Mouse (Mus musculus): Measurements from ENCODE around the gene Plekhh3.
"Not testable (repeated sequence)": the region's sequence is repeated elsewhere in the genome, so short reads cannot be mapped to it uniquely, and the experiment has no call there.

Plekhh3 gene

DNA sequence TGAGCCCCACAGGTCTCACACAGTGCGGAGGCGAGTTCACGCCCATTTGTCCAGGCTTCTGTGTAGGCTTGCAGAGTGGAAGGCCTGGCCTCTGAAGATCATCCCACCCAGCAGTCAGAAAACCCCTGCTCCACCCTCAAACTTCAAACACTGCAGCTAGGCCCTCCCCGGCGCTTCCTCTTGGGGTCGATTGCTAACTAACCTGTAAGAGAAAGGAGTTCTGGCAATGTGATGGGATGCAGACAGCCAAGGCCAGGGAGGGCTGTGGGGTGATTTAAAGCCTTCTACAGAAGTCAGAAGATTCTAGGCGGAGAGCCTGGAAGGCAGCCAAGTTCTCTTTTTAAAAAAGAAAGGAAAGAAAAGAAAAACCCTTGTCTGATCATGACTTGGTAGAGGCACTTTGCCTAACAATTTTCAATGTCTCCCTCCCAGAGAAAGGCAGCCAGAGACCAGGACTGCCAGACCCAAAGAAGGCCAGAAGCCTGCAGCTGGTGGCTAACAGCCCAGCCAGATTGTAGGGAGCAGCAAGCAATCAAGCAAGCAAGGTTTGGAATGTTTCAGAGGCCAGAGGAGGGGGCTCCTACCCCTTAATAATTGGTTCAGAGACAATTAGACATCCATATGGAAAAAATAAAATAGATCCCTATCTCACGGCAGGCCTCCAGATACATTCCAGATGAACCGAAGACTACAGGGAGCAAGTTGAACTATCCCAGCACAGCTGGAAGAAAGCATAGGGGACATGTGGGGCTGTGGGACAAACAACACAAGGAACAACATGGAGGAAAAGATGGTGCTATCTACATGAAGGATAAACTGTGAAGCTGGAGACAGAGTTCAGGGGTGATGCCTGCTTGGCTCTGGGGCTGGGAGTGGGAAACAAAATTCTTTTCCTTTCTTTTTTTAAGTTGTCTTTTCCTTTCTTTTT lies 21.7 kb downstream of the Plekhh3 start:
- DNase-seq (ENCODE audit: low read depth), result no peak

DNA sequence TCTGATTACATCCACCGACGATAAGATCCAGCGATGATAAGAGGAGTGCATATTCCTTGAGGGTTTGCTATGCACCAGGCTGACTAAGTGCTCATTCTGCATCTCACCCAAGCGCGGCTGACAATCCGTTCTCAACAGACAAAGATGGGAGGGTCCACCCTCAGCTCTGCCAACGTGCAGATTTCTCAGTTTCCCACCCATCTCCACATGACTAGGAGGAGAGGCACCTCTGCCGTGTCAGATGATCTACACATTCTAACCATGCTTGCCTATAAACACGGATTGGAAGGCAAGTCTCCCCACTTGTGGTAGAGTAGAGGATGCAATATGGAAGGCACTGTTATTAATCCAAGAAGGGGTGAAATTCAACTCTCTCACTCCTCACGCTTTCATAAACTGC lies 22.4 kb downstream of the Plekhh3 start:
- DNase-seq (ENCODE audit: low read depth), result no peak

DNA sequence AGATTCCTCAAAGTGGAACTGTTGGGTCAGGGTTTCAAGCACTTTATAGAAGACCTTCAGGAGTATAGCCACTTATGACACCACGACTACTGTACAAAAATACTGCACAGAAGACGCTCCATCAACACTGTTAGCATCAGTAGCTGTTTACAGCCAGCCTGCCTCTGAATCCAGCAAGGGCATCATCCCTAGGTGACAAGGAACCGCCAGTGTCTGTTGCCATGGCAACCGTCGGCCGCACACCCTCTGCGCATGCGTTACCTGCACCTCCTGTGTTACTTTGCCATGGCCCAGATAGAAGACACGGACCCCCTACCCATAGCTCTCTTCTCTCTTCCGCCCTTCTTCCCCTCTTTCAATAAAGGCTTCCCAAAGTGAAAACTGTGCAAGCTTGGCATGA lies 24.8 kb downstream of the Plekhh3 start:
- DNase-seq (ENCODE audit: low read depth), result no peak

DNA sequence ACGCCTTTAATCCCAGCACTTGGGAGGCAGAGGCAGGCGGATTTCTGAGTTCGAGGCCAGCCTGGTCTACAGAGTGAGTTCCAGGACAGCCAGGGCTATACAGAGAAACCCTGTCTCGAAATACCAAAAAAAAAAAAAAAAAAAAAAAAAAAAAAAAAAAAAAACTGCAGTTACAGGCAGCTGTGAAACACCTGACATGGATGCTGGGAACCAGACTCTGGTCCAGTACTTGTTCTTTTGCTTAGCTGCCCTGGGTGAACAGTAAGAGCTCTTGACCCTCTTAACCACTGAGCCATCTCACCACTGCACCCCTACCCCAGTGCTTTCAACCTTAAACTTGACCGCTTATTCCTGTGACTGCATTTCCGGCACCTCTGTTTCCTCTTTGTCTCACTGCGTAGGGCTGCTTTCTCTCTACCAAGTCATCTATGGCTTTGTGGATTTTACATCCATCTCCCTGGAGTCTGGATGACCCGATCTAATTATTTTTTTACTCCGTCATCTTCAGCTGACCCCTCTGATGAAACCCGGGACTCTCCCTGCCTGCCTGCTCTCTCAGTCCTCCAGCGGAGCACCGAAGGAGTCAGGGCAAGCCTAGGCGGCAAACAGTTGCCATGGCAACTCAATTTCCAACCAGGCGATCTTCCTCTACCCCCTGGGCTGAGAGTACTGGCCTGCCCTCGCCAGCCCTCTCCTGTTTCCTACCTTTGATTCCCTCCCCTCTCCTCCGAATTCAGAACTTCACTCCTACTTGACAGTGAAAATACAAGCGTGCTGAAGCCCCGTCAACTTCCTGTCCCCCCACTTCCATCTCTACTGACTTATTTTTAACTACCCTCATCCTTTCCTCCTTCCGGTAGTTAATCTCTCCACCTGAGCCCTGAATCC lies 27.6 kb downstream of the Plekhh3 start:
- DNase-seq (ENCODE audit: low read depth), result peak; percentile 86

DNA sequence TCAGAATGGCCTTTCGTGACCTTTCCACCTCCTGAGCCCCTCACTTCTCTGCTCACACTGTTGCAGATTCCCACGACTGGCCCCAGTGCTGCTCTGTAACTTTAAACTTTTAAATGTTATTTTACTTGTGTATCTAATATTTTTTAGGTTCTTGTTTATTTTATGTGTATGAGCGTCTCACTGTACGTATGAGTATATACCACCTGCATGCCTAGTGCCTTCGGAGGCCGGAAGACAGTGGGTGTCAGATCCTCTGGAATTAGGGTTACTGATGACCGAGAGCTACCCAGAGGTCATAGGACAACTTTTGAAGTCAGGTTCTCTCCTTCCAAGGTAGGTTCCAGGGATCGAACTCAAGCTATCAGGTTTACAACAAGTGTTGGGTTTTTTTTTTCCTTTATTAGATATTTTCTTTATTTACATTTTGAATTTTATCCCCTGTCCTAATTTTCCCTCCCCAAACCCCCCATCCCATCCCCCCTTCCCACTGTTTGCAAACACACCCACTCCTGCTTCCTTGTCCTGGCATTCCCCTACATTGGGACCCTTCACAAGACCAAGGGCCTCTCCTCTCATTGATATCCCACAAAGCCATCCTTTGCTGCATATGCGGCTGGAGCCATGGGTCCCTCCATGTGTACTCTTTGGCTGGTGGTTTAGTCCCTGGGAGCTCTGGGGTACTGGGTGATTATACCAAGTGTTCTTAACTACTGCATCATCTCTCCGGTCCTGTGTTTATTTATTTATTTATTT lies 28.8 kb downstream of the Plekhh3 start:
- no peak for DNase-seq (ENCODE audit: low read depth)

DNA sequence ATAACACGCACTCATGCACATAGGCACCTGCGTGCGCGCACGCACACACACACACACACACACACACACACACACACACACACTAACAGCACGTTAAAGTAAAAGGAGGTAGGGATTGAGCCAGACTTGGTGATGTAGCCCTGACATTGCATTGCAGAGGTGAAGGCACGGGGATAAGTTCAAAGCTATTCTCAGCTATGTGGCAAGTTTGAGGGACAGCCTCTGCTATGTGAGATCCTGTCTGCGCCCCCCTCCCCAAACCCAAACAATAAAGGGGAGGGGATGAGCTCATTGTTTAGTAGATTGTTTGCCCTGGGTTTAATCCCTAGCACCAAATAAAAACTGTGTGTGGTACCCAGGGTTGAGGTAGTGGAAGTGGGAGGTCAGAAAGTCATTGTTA lies 30.1 kb downstream of the Plekhh3 start:
- no peak for DNase-seq (ENCODE audit: low read depth)

DNA sequence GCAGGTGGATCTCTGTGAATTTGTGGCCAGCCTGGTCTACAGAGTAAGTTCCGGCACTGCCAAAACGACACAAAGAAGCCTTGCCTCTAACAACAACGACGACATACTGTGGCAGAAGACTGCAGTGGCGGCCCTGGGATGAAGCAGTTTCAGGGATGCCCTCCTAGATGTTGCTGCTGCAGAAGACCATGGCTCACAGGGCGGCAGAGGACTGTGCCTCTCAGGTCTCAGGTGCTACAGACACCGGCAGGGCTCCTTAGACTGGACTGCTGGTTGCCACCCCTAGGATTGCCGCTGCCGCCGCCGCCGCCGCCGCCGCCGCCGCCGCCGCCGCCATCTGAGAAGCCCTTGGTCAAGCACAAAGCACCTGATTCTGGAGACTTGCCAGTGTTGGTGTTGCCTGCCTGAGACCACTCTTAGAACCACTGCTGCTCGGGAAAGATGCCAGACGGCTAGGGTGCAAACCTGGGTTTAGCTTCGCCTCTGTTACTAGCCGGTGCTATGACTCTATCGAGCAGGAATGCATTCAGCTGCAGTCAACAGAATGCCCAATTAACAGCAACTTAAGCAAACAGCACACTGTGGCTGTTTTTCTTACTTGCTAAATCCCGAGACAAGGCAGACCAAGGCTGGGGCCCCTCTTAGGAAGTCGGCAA lies 30.9 kb downstream of the Plekhh3 start:
- no peak for DNase-seq (ENCODE audit: low read depth)

DNA sequence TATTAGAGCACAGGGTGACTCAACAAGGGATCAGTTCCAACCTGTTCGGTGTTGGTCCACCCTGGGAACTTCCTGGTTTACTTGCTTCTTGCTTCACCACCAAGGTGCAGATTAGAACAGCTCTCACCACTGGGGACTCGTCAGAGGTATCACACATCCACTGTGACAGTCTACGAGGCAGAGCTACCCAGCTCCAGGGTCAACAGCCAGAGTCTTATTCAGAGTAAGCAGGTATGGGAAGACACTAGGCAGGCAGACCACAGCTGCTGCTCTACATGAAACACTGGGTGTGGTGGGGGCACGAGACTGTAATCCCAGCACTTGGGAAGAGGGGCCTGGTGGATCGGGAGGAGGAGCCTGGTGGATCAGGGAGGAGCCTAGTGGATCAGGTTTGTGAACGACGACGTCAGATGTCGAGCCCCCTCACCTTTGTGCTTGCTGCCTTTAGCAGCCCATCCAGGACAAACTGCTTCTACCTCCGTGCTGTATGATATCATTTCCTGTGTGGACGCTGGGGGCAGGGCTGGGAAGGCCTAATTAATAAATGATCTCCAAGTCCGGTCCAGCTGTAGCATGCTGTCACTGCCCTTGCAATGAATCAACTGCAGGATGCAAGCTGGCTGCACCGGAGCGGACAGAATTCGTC lies 32.5 kb downstream of the Plekhh3 start:
- no peak for DNase-seq (ENCODE audit: low read depth)

DNA sequence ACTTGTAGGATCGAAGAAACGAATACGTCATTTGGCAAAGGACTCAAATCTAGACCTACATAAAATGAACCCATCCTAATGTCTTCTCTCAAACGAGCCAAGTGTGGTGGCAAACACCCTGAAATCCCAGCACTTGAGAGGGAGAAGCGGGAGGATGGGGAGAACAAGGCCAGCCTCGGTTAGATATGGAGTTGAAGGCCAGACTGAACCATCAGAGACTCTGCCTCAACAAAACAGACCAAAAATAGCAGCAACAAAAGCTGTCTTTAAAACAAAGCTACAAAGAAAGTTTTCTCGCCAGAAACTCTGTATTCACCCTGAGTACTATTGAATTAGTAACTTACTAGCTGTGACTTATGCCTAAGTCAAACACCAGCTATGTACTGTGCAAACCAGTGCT lies 34.2 kb downstream of the Plekhh3 start:
- DNase-seq (ENCODE audit: low read depth), result no peak

DNA sequence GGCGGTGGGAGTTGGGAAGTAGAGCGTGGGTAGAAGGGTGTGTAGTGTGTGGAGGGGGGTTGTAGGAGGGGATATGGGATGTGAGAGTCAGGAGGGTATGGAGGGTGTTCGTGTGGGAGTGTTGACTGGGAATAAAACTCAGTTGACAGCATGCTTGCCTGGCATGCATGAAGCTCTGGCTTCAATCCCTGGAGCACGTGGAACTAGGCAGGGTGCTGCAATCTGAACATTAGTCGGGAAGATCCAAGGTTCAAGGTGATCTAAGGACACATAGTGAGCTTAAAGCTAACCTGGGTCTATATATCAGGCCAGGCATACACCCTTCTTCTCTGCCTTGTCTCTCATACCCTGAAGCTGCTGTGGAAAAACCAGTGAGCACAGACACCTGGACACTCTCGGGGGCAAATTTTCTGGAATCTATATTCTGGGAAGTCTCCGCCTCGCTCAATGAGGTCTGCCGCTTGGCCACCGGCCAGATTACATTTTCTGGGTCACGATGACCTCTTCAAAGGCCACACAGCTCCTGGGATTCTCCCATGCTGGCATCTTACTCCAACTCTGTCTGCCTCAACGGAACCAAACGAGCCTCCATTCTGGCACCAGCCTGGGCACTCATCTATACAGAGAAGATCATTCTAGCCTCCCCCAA lies 36.8 kb downstream of the Plekhh3 start:
- DNase-seq (ENCODE audit: low read depth), result no peak

DNA sequence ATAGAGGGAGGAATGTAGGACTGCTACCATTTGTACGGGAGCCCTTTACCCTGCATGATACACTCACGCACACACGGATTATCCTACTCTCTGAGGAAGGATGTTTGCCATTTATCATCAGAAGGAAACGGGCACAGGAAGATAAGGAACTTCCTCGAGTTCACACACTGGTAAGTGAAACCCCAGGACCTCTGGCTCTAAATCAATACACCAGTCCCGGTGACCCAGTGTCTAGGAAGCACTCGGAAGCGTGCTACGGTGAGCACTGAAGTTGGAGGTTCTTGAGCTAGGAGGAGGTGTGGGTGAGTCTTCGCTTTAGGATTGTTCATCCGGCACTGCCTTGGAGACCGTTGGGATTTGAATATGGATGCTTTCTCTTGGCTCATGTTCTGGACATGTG lies 38.1 kb downstream of the Plekhh3 start:
- no peak for DNase-seq (ENCODE audit: low read depth)

DNA sequence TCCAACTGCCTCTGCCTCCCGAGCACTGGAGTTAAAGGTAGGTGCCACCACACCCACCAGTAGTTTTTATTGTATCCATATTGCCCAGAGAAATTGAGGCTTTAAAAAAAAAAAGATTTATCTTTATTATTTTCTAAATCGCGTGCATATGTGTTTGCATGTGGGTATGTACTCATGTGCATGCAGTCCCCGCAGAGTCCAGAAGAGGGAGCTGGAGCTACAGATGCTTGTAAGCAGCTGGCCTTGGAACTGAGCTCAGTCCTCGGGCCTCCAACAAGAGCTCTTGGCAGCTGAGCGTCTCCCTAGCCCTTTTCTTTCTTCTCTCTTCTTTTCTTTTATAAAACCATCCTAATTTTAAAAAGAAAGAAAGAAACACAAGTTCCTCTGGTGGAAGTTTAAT lies 39.5 kb downstream of the Plekhh3 start:
- peak; percentile 78 for DNase-seq (ENCODE audit: low read depth)

DNA sequence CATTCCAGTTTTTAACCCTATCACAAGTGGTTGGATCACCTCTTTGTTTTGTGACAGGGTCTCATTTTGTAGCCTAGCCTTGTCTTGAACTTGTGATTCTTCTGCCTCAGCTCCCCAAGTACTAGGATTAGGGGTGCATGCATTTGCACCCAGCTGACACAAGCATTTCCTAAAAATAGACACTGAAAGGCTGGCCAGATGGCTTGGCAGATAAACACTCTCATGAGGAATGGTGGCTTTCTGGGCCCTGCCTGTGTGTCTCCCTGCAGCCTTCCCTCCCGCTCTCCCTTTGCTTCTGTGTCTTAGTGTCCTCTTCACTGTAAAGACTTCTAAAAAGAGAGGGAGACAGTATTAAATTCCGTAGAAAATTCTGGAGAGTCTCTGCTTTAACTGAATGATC lies 40.0 kb downstream of the Plekhh3 start:
- peak; percentile 37 for DNase-seq (ENCODE audit: low read depth)

DNA sequence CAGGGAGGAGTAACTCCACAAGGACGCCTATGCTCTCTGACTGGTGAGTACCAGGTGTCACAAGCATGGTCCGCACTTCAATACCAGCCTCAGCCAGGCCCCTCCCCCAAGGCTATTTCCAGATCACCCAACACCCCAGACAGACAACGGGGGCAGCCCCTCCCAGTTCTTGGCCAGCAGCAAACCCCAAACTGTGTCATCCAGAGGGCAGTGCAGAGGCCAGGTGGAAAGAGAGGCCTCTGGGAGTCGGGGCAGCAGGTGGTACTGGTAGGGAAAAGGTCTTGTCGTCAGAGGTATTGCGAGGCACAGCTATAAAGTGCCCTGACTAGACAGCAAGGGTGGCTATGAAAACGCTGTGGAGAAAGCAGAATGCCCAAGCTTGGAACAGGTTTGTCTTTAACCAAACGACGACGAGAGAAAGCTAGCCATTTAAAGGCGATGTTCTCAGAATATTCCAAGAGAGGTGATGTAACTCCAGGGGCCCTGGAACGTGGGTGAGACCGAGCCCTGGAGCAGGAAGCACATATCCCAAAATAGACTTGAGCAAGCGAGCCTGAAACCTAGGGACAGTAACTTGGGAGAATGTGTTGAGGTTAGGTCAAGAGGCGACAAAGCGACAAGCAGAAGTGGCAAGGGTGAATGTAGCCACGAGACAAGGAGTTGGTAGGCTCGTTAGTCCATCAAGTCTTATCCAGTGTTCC lies 40.9 kb downstream of the Plekhh3 start:
- no peak for DNase-seq (ENCODE audit: low read depth)

DNA sequence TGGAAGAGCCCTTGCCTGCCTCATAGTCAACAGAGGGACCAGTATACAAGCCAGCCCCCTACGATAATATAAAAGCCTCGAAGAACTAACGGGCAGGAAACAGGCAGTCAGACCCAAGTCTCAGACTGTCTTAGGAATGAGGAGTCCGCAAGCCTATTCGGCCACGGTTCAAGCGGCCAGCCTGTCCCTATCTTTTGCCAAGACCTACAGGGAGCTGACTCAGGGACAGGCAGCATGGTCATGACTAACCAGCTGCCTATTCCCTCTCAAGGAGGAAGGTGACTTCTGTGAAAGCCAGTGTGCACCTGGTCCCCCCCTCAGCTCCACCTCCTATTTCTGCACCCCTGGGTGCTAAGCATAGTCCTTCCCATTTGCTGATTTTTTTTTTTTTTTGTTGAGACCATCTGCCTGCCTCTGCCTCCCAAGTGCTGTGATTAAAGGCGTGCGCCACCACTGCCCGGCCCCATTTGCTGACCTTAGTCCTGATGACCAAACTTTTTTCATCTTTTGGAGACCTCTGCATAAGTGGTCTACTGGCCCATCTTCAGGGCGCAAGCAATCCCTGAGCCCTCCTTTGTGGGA lies 42.1 kb downstream of the Plekhh3 start:
- DNase-seq (ENCODE audit: low read depth), result no peak

DNA sequence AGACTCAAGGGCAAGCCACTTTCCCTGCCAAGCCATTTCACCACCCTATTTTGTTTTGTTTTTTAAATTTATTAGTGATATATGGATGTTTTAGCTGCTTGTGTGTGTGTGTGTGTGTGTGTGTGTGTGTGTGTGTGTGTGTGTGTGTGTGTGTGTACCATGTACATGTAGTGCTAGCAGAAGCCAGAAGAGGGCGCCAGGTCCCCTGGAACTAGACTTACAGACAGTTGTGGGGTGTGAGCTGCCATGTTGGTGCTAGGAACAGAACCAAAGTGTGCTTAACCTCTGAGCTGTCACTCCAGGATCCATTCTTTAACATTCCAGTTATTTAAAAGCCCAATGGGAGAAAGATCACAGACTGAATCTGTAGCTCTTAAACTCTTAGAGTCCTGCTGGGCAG lies 44.1 kb downstream of the Plekhh3 start:
- peak; percentile 37 for DNase-seq (ENCODE audit: low read depth)

DNA sequence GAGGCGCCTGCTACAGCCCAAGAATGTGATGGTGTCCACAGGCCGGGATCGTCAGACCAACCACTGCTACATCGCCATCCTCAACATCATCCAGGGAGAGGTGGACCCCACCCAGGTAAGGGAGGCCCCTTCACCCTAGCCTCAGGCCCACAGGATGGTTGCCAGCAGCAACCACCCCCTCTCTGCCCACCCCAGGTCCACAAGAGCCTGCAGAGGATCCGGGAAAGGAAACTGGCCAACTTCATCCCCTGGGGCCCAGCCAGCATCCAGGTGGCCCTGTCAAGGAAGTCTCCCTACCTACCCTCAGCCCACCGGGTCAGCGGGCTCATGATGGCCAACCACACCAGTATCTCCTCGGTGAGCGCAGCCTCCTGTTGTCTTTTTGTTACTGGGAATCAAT lies 46.1 kb downstream of the Plekhh3 start:
- not testable (repeated sequence) for DNase-seq (ENCODE audit: low read depth)

DNA sequence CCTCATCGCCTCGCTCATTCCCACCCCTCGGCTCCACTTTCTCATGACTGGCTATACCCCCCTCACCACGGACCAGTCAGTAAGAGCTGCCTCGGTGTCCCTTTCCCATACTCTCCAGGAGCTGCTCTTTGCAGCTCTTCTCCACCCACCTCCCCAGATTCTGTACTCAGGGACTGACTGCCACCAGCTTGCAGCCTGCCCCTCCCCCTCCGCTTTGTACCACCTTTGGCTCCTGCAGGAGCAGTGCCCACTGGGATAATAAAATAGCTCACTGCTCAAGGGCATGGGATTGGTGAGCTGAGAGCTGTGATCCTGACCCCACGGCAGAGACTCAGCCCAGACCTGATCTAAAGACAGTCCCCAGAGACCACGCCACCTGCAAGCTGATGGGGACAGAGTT lies 46.7 kb downstream of the Plekhh3 start:
- DNase-seq (ENCODE audit: low read depth), result not testable (repeated sequence)

DNA sequence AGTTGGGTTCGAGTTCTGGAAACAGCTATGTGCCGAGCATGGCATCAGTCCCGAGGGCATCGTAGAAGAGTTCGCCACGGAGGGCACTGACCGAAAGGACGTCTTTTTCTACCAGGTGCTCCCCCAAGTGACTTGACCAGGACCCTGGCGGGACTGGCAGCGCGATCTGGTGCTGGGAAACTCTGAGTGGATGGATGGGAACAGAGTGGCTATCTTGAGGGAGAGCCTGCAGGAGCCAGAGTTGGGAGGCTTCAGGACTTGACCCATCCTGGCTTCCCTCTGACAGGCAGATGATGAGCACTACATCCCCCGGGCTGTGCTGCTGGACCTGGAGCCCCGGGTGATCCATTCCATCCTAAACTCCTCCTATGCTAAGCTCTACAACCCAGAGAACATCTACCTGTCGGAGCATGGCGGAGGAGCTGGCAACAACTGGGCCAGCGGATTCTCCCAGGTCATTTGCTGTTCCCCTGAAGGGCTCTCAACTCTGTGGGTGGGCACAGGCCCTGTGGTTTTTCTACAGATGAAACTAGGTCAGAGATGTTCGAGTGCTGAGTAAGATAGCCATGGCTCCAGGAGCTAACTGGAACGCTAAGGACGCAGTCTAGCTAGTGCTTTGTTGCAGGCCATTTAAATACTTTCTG lies 50.5 kb downstream of the Plekhh3 start:
- no peak for DNase-seq (ENCODE audit: low read depth)
